Mouse (Mus musculus) hindbrain, embryonic 15.5 days (tissue): Measurements from ENCODE around the gene 8030411F24Rik. TPM values are rescaled to one million over a fixed set of nuclear protein-coding genes. Genes with fewer than 3 reads are reported as not detected.
"Not testable (repeated sequence)": the region's sequence is repeated elsewhere in the genome, so short reads cannot be mapped to it uniquely, and the experiment has no call there.

Experiments
- ATAC-seq: fragments of 200-750 bp; cut with Nextera tagmentation; 2 replicates; pipeline ENCODE4 v1.8.0; 2017; ENCODE audit warnings: low read depth, moderate number of reproducible peaks, moderate TSS enrichment; ENCODE audit not compliant: low FRiP score
- H3K27ac ChIP-seq: fragments of 300-500 bp; sonication (generic); replicated peaks from 2 replicates; pipeline ENCODE4 v1.5.1; 2015; ENCODE audit warnings: mild to moderate bottlenecking, inconsistent platforms
- H3K27me3 ChIP-seq: fragments of 300-500 bp; sonication (generic); 2 replicates; pipeline ENCODE4 v1.6.1; 2015; ENCODE audit warnings: control low read depth, inconsistent platforms
- H3K36me3 ChIP-seq: fragments of 300-500 bp; sonication (generic); 2 replicates; pipeline ENCODE4 v1.6.1; 2015; ENCODE audit warnings: control low read depth, inconsistent platforms
- H3K4me1 ChIP-seq: fragments of 300-500 bp; sonication (generic); replicated peaks from 2 replicates; pipeline ENCODE4 v1.6.1; 2015; ENCODE audit warnings: control low read depth, inconsistent platforms
- H3K4me2 ChIP-seq: fragments of 300-500 bp; sonication (generic); 2 replicates; pipeline ENCODE4 v1.6.1; 2015; ENCODE audit warnings: moderate library complexity, mild to moderate bottlenecking, inconsistent platforms
- H3K4me3 ChIP-seq: fragments of 300-500 bp; sonication (generic); 2 replicates; pipeline ENCODE4 v1.5.1; 2015; ENCODE audit warnings: mild to moderate bottlenecking, inconsistent platforms
- H3K9ac ChIP-seq: fragments of 300-500 bp; sonication (generic); 2 replicates; pipeline ENCODE4 v1.6.1; 2015; ENCODE audit warnings: inconsistent platforms
- H3K9me3 ChIP-seq: fragments of 300-500 bp; sonication (generic); 2 replicates; pipeline ENCODE4 v1.6.1; 2016; ENCODE audit warnings: control low read depth, inconsistent platforms
- WGBS: fragments of 180-500 bp; shearing (Covaris S2); methylation state at CpG from one replicate; pipeline ENCODE4 v1.1.7; 2015; 5-methylcytosine and 5-hydroxymethylcytosine counted together
- polyA plus RNA-seq: library from polyadenylated mRNA; unstranded; fragments of >200 nt; fragmentation: Nextera tagmentation; extraction: Ambion mirVana; gene quantifications from 2 replicates; pipeline ENCODE4 v1.2.1, GENCODE M21; 2015

8030411F24Rik gene
- polyA plus RNA-seq: not detected in 2 replicates

GRCm38 (mm10) chr2:148781709-148782108, at the start of gene 8030411F24Rik:
TSS of gene 8030411F24Rik (plus strand) at chr2:148782009.
- Histone ChIP-seq H3K9me3 (no peaks in the 10 kb centered on the region), H3K4me1 (no peaks in the 10 kb centered on the region), H3K4me2 (no peak within 1 kb of the TSS), H3K36me3 (no peaks in the 10 kb centered on the region), H3K9ac (no peak within 1 kb of the TSS), H3K4me3 (no peak within 1 kb of the TSS), H3K27me3 (no peaks in the 10 kb centered on the region), H3K27ac (no peak within 1 kb of the TSS)
- WGBS: 21% methylated on average over 1 of the region's 1 CpGs
- no peak for ATAC-seq

- Histone ChIP-seq H3K4me3 (peak within 1 kb of the TSS; percentile 84), H3K36me3 (no peaks in the 10 kb centered on the region), H3K4me2 (peak within 1 kb of the TSS; percentile 88), H3K27ac (peak within 1 kb of the TSS; percentile 75), H3K4me1 (peaks cover 24% of the 10 kb centered on the region), H3K9me3 (no peaks in the 10 kb centered on the region), H3K9ac (peak within 1 kb of the TSS; percentile 95), H3K27me3 (no peaks in the 10 kb centered on the region)
- 3% methylated on average over 18 of the region's 18 CpGs for WGBS
- ATAC-seq: peak; percentile 100
These were observed 49.3 kb upstream of the 8030411F24Rik start, which contains the start of gene Napb for GRCm38 (mm10) chr2:148732327-148733000. TSS of gene Napb (minus strand) at chr2:148732467.

DNA sequence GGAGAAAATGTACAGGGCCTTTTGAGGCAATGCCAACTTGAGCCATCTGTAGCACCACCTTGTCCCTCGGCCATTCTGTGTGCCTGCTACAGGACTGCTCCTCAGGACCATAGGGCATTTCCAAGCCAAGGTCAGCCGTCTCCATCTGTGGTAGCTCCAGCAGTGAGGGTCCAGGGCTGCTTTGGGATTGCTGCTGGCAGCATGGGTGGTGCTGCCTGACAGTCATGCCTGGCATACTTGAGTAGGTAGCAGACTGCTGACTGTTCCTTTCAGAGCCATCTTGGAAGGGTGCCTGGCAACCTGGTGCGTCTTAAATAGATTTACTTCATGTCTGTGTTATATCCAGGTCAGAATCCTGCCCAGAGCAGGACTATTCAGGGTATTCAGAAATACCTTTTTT, 38.8 kb upstream of the 8030411F24Rik start:
- 67% methylated on average over 3 of the region's 3 CpGs for WGBS

DNA sequence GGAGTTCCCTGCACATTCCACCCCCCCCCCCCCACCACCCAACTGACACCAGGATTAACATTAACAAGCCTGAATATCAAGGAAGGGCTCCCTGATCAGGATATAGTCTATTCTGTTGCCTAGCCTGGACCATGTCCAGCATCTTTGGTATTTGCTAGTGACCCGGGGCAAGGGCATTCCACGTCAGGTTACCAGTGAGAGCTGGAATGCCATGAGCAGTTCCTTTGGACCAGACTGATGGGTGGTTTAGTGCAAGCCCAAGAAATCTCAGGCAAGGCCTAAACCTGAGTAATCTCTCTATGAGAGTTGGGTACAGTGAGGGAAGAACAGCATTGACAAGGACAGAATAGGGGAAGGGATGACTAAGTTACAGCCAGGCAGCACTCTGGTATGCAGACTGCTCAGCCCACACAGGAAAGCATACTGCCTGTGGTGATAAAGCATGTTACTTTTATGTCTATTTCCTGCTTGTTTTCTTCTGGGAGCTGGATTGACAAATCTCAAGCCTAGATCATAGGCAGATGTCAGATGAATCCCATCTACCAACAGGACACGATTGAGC, 37.9 kb upstream of the 8030411F24Rik start:
- Histone ChIP-seq H3K4me3 (no peak overlapping the region), H3K27me3 (no peaks in the 10 kb centered on the region), H3K27ac (no peak overlapping the region), H3K9ac (no peak overlapping the region), H3K4me2 (no peak overlapping the region), H3K36me3 (no peaks in the 10 kb centered on the region), H3K9me3 (no peaks in the 10 kb centered on the region), H3K4me1 (no peaks in the 10 kb centered on the region)
- ATAC-seq: no peak
- WGBS: 84% methylated on average over 3 of the region's 3 CpGs

More for the DNA sequence above, 38.8 kb upstream of the 8030411F24Rik start:
- Histone ChIP-seq H3K9ac (no peak overlapping the region), H3K36me3 (no peaks in the 10 kb centered on the region), H3K4me1 (no peaks in the 10 kb centered on the region), H3K4me2 (no peak overlapping the region), H3K27ac (no peak overlapping the region), H3K9me3 (no peaks in the 10 kb centered on the region), H3K4me3 (no peak overlapping the region), H3K27me3 (no peaks in the 10 kb centered on the region)
- peak; percentile 51; the same call in 1 of the 2 replicates for ATAC-seq

- H3K36me3 ChIP-seq: no peaks in the 10 kb centered on the region
- H3K27ac ChIP-seq: no peak within 1 kb of the TSS
- no peak within 1 kb of the TSS for H3K4me3 ChIP-seq
- WGBS: 81% methylated on average over 1 of the region's 1 CpGs
- no peak within 1 kb of the TSS for H3K9ac ChIP-seq
- no peaks in the 10 kb centered on the region for H3K27me3 ChIP-seq
- ATAC-seq: no peak
- no peaks in the 10 kb centered on the region for H3K9me3 ChIP-seq
- H3K4me2 ChIP-seq: no peak within 1 kb of the TSS
- H3K4me1 ChIP-seq: no peaks in the 10 kb centered on the region
These were observed 31.8 kb upstream of the 8030411F24Rik start, which contains the start of gene Cstl1 for GRCm38 (mm10) chr2:148750058-148750457. TSS of gene Cstl1 (plus strand) at chr2:148750358.

GRCm38 (mm10) chr2:148751893-148752813, 29.7 kb upstream of the 8030411F24Rik start:
- Histone ChIP-seq H3K36me3 (no peaks in the 10 kb centered on the region), H3K4me1 (no peaks in the 10 kb centered on the region), H3K27ac (no peak overlapping the region), H3K9ac (peak overlapping the region; percentile 53), H3K4me3 (peak overlapping the region; percentile 43), H3K4me2 (peak overlapping the region; percentile 87), H3K27me3 (no peaks in the 10 kb centered on the region), H3K9me3 (no peaks in the 10 kb centered on the region)
- WGBS: 17% methylated on average over 15 of the region's 15 CpGs
- ATAC-seq: peak; percentile 86

DNA sequence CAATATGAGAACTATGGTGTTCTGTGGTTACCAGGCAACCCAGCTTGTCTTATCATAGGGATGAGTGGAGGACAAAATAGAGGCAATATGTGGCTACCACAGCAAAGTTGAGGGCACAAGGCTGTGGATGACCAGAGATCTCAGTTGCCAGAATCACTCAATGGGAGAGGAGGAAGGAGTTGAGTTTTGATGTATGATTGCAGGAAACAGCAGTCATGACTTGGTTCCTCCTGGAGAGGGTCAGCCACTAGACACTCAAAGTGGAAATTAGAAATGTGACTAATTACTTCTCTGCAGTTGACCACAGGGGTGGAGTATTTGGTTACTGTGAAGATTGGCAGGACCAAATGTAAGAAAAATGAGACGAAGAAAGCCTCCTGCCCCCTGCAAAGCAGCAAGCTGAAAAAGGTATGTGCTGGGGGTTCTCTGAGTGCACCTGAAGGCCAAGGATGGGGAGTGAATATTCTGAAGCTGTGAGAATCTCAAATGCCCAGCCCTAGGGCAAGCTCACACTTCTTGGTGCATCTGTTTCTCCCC, 27.4 kb upstream of the 8030411F24Rik start:
- no peaks in the 10 kb centered on the region for H3K27me3 ChIP-seq
- no peak for ATAC-seq
- H3K27ac ChIP-seq: no peak overlapping the region
- no peaks in the 10 kb centered on the region for H3K36me3 ChIP-seq
- no peak overlapping the region for H3K4me3 ChIP-seq
- no peaks in the 10 kb centered on the region for H3K4me1 ChIP-seq
- no peak overlapping the region for H3K9ac ChIP-seq
- H3K9me3 ChIP-seq: no peaks in the 10 kb centered on the region
- no peak overlapping the region for H3K4me2 ChIP-seq
- 71% methylated on average over 1 of the region's 1 CpGs for WGBS

- no peak for ATAC-seq
- WGBS: 100% methylated on average over 1 of the region's 1 CpGs
- H3K4me3 ChIP-seq: no peak overlapping the region
- no peak overlapping the region for H3K27ac ChIP-seq
- no peak overlapping the region for H3K9ac ChIP-seq
- no peaks in the 10 kb centered on the region for H3K4me1 ChIP-seq
- H3K36me3 ChIP-seq: no peaks in the 10 kb centered on the region
- H3K9me3 ChIP-seq: no peaks in the 10 kb centered on the region
- no peaks in the 10 kb centered on the region for H3K27me3 ChIP-seq
- no peak overlapping the region for H3K4me2 ChIP-seq
These were observed 18.0 kb upstream of the 8030411F24Rik start for GRCm38 (mm10) chr2:148763648-148764388.

DNA sequence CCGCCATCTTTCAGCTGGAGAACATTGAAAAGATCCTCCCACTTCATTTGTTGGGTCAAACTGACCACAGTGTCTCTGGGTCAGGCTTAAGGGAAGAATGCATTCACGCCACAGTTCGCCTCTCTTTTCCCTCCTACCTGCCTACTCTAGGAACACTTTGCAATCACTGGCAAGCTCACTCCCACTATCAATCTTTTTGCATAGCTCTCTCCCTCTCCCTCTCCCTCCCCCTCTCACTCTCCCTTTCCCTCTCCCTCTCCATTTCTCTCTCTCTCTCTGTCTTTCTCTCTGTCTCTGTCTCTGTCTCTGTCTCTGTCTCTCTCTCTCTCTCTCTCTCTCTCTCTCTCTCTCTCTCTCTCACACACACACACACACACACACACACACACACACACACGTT, 10.4 kb upstream of the 8030411F24Rik start, which contains the start of gene Cst11:
TSS of gene Cst11 (minus strand) at position 101 of the 400 bp plus-strand sequence.
- H3K4me1 ChIP-seq, H3K27ac ChIP-seq, H3K27me3 ChIP-seq, H3K9me3 ChIP-seq, H3K4me2 ChIP-seq, H3K9ac ChIP-seq, ATAC-seq, H3K4me3 ChIP-seq, H3K36me3 ChIP-seq: not testable (repeated sequence)
- 83% methylated on average over 4 of the region's 4 CpGs for WGBS

DNA sequence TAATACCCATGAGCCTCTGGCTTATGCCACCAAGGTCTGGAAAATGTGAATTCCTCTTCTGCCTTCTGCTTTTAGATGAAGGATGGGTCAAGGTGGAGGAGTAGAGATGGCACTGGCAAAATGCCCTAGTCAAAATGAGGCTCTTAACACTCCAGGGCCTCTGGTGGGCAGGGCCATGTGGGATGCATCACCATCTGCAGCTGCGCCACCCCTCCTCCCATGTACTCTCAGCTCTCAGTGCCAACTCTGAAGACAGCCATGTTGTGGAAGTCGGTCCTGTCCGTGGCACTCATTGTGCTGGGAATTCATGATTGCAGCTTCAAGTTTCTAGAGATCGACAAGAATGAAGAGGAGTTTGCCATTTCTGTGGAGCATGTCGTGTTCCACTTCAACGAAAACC, 7.3 kb downstream of the 8030411F24Rik start, which contains the start of gene Cst12:
TSS of gene Cst12 (plus strand) at position 220 of the 400 bp plus-strand sequence.
- WGBS: 97% methylated on average over 6 of the region's 6 CpGs
- H3K4me3 ChIP-seq: no peak within 1 kb of the TSS
- no peaks in the 10 kb centered on the region for H3K27me3 ChIP-seq
- no peaks in the 10 kb centered on the region for H3K4me1 ChIP-seq
- H3K9me3 ChIP-seq: no peaks in the 10 kb centered on the region
- H3K9ac ChIP-seq: no peak within 1 kb of the TSS
- no peaks in the 10 kb centered on the region for H3K36me3 ChIP-seq
- no peak within 1 kb of the TSS for H3K27ac ChIP-seq
- ATAC-seq: no peak
- no peak within 1 kb of the TSS for H3K4me2 ChIP-seq

- no peak for ATAC-seq
- H3K4me3 ChIP-seq: no peak within 1 kb of the TSS
- no peak within 1 kb of the TSS for H3K9ac ChIP-seq
- no peak within 1 kb of the TSS for H3K27ac ChIP-seq
- H3K9me3 ChIP-seq: no peaks in the 10 kb centered on the region
- 95% methylated on average over 1 of the region's 1 CpGs for WGBS
- no peak within 1 kb of the TSS for H3K4me2 ChIP-seq
- H3K4me1 ChIP-seq: no peaks in the 10 kb centered on the region
- H3K27me3 ChIP-seq: no peaks in the 10 kb centered on the region
- no peaks in the 10 kb centered on the region for H3K36me3 ChIP-seq
These were observed 16.7 kb downstream of the 8030411F24Rik start, which contains the start of gene Cst8 for GRCm38 (mm10) chr2:148798485-148798884. TSS of gene Cst8 (plus strand) at chr2:148798785.
